Mouse (Mus musculus) forebrain, embryonic 10.5 days (tissue): ENCODE results near the gene Cux2. TPM values are rescaled to one million over a fixed set of nuclear protein-coding genes. Genes with fewer than 3 reads are reported as not detected.

ENCODE experiments used
- DNase-seq: peaks from one replicate; pipeline ENCODE4 v3.0.0-alpha.2; 2017; ENCODE audit warnings: low spot score; ENCODE audit errors: extremely low spot score
- H3K27ac ChIP-seq: fragments of 300-500 bp; sonication (generic); 2 replicates; pipeline ENCODE4 v1.5.1; 2016; ENCODE audit warnings: mild to moderate bottlenecking
- H3K27me3 ChIP-seq: fragments of 300-500 bp; sonication (generic); 2 replicates; pipeline ENCODE4 v1.6.1; 2016; ENCODE audit warnings: mild to moderate bottlenecking; ENCODE audit not compliant: poor library complexity, severe bottlenecking
- H3K36me3 ChIP-seq: fragments of 300-500 bp; sonication (generic); replicated peaks from 2 replicates; pipeline ENCODE4 v1.6.1; 2016; ENCODE audit warnings: mild to moderate bottlenecking, moderate library complexity
- H3K4me1 ChIP-seq: fragments of 300-500 bp; sonication (generic); 2 replicates; pipeline ENCODE4 v1.6.1; 2016
- H3K4me3 ChIP-seq: fragments of 300-500 bp; sonication (generic); 2 replicates; pipeline ENCODE4 v1.5.1; 2016; ENCODE audit warnings: mild to moderate bottlenecking, moderate library complexity
- H3K9me3 ChIP-seq: fragments of 300-500 bp; sonication (generic); 2 replicates; pipeline ENCODE4 v1.6.1; 2016; ENCODE audit warnings: mild to moderate bottlenecking, moderate library complexity
- WGBS: fragments of 180-500 bp; shearing (Covaris S2); methylation state at CpG from one replicate; pipeline ENCODE4 v1.1.7; 2016; 5-methylcytosine and 5-hydroxymethylcytosine counted together
- polyA plus RNA-seq: library from polyadenylated mRNA; unstranded; fragments of >200 nt; fragmentation: Nextera tagmentation; extraction: Ambion mirVana; gene quantifications from 2 replicates; pipeline ENCODE4 v1.2.1, GENCODE M21; 2016

The Cux2 gene
- polyA plus RNA-seq, 1 experiment from 2014 or later = 6.5 TPM

DNA sequence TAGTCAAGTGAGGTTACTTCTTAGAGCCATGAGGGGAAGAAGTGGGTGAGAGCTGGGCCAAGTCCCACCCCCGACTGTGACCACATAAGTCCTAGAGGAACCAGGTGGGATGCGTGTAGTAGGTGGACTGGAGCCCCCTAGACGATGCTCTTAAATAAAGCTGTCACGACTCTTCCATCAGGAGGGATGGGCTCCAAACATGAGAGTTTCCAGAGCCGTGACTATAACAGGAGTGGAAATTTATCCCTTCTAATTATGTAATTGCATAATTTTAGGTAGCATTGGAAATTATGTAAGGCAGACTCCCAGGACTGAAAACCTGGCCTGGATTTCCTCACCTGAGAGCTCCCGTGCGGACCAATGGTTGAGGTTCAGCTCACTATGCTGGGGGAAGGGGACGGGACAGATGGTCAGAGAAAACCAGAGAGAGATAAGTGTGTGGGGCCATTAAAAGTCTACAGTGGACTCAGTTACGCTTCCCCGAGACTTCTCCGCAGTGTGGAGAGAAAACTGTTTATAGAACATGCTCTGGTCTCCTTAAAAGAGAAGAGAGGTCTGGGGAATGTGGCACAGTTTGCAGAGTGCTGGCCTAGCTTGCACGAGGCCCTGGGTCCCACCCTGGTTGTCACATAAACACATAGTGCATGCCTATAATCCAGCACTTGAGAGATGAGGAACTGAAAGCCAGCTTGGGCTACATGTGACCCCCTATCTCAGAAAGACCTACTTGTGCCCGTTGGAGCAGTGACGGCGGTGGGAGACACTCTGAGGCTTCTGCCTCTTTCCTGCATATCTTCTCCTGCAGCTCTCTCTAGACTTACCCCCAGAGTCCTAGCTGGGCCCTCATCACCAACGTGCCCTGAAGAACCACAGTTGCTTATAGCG lies 126.7 kb downstream of the Cux2 start:
- no peak for DNase-seq
- 88% methylated on average over 17 of the region's 17 CpGs for WGBS

DNA sequence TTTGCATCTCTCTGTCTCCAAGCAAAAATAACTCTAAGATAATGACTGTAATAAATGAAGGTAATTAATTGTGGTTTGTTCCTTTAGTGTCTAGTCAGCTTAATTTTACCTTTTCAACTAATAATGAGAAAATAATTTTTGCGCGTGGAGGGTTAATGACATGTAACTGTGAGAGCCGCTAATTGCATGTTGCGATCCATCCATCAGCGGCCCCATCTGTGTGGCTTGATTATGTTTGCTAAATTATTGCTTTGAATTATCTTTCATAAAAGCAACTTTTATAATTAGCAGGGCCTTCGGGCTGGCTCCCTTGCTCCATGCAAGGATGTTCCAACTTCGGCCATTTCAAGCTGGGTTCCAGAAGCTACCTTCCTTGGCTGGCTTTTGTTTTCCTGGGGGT lies 130.7 kb downstream of the Cux2 start:
- 90% methylated on average over 7 of the region's 7 CpGs for WGBS
- Histone ChIP-seq H3K4me3 (no peak overlapping the region), H3K4me1 (peaks cover 12% of the 10 kb centered on the region), H3K9me3 (no peaks in the 10 kb centered on the region), H3K27me3 (peaks cover 27% of the 10 kb centered on the region), H3K36me3 (no peaks in the 10 kb centered on the region), H3K27ac (no peak overlapping the region)
- no peak for DNase-seq

More for the DNA sequence above, 126.7 kb downstream of the Cux2 start:
- H3K27ac ChIP-seq = no peak overlapping the region
- H3K36me3 ChIP-seq = no peaks in the 10 kb centered on the region
- peaks cover 45% of the 10 kb centered on the region for H3K4me1 ChIP-seq
- no peaks in the 10 kb centered on the region for H3K9me3 ChIP-seq
- H3K4me3 ChIP-seq = no peak overlapping the region
- peaks cover 64% of the 10 kb centered on the region for H3K27me3 ChIP-seq

DNA sequence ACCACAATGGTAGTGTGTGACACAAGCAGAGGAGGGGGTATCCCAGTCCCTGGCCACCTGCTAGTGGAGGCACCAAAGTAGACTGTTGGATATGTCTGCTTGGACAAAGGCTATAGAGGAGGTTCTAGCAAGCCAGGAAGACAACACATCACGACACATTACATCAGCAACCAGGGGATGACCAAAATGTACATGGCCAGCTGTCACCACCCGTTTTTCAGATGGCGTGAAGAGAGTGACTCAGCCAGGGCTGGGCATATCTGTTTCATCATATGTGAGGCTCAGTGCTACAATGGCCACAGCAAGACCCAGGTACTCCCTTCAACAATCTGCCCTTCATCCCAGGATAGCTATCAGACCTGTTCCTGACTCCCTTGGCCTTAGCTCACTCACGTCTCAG lies 133.1 kb downstream of the Cux2 start:
- no peaks in the 10 kb centered on the region for H3K36me3 ChIP-seq
- no peak overlapping the region for H3K4me3 ChIP-seq
- peaks cover 3% of the 10 kb centered on the region for H3K27me3 ChIP-seq
- peaks cover 12% of the 10 kb centered on the region for H3K4me1 ChIP-seq
- no peak overlapping the region for H3K27ac ChIP-seq
- DNase-seq = no peak
- WGBS = 83% methylated on average over 4 of the region's 4 CpGs
- no peaks in the 10 kb centered on the region for H3K9me3 ChIP-seq

DNA sequence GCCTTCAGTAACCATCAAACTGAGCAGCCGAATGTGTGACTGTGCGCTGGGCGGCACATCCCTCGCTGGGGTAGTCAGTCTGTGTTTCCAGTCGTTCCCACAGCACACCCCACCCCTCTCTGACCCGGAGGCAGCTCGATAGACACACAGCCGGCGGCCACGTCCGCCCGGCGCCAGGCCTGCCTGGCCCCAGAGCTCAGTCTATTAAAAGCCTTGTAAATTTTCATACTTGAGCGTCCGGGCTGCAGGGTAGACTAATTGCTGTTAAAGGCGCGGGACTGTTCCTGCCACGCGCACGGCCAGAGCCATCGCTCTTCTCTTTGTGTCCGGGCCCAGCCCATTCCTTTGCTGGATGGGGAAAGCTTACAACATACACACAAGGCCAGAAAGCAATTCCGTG lies 135.9 kb downstream of the Cux2 start:
- Histone ChIP-seq H3K27ac (no peak overlapping the region), H3K27me3 (no peaks in the 10 kb centered on the region; the same call in 1 of the 2 replicates), H3K36me3 (no peaks in the 10 kb centered on the region), H3K4me3 (no peak overlapping the region), H3K4me1 (peaks cover 9% of the 10 kb centered on the region), H3K9me3 (no peaks in the 10 kb centered on the region)
- 76% methylated on average over 23 of the region's 23 CpGs for WGBS
- no peak for DNase-seq

DNA sequence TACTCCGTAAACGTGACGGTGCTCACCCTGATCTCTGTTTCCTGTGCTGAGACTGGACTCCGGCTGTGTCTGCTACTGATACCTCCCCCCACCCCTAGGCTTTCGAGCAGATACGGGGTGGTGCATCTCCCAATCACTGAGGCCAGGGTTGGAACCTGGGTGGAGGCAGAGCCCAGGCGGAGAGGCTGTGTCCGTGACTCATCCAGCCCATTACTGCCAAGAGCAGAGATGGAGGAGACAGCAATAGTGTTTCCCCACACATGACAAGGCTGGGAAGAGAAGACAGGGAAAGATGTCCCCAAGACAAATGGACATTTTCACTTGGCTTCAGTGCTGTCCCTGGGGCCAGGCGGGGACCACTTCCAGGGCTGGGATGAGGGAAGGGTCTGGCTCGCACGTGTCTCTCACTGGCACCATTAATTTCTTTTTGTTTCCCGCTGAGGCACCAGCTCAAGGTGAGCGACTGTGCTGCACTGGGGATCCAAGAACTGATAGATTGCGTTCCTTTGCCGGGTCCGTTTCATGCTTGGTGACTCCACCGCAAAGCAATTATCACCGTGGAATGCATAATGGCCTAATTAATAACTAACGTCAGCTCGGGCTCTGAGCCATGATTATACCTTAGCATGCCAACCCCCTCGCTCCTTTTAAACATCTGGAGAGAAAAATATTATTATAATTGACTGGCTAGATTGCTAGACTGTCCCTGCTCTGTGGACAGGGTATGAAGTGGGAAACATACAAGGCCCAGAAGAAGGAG lies 140.5 kb downstream of the Cux2 start:
- H3K27me3 ChIP-seq = no peaks in the 10 kb centered on the region; the same call in 1 of the 2 replicates
- no peak overlapping the region for H3K4me3 ChIP-seq
- no peaks in the 10 kb centered on the region for H3K9me3 ChIP-seq
- 87% methylated on average over 21 of the region's 21 CpGs for WGBS
- no peak overlapping the region for H3K27ac ChIP-seq
- DNase-seq = no peak
- H3K36me3 ChIP-seq = no peaks in the 10 kb centered on the region
- peaks cover 16% of the 10 kb centered on the region for H3K4me1 ChIP-seq

- no peaks in the 10 kb centered on the region; the same call in 1 of the 2 replicates for H3K27me3 ChIP-seq
- H3K4me3 ChIP-seq = no peak overlapping the region
- peaks cover 39% of the 10 kb centered on the region for H3K4me1 ChIP-seq
- WGBS = 83% methylated on average over 17 of the region's 17 CpGs
- no peaks in the 10 kb centered on the region for H3K36me3 ChIP-seq
- no peak for DNase-seq
- no peaks in the 10 kb centered on the region for H3K9me3 ChIP-seq
- H3K27ac ChIP-seq = 0 out of 2 replicates have a peak overlapping the region, but pooled peaks have one; percentile 2
Measured at GRCm38 (mm10) chr5:121905671-121906070, 144.2 kb downstream of the Cux2 start.

- Histone ChIP-seq H3K4me1 (peaks cover 39% of the 10 kb centered on the region), H3K27me3 (no peaks in the 10 kb centered on the region; the same call in 1 of the 2 replicates), H3K36me3 (no peaks in the 10 kb centered on the region), H3K9me3 (no peaks in the 10 kb centered on the region), H3K4me3 (no peak overlapping the region), H3K27ac (no peak overlapping the region)
- no peak for DNase-seq
- WGBS = 92% methylated on average over 14 of the region's 14 CpGs
Measured at GRCm38 (mm10) chr5:121904799-121905198, 145.1 kb downstream of the Cux2 start.

GRCm38 (mm10) chr5:121902809-121903745 lies 146.8 kb downstream of the Cux2 start:
- peak overlapping the region; percentile 74 for H3K27ac ChIP-seq
- 43% methylated on average over 23 of the region's 23 CpGs for WGBS
- no peaks in the 10 kb centered on the region for H3K36me3 ChIP-seq
- DNase-seq = no peak
- no peaks in the 10 kb centered on the region; the same call in 1 of the 2 replicates for H3K27me3 ChIP-seq
- H3K4me1 ChIP-seq = peaks cover 39% of the 10 kb centered on the region
- no peaks in the 10 kb centered on the region for H3K9me3 ChIP-seq
- peak overlapping the region; percentile 3; the same call in 1 of the 2 replicates for H3K4me3 ChIP-seq

- no peaks in the 10 kb centered on the region for H3K9me3 ChIP-seq
- 79% methylated on average over 24 of the region's 24 CpGs for WGBS
- H3K4me3 ChIP-seq = no peak overlapping the region
- H3K4me1 ChIP-seq = peaks cover 26% of the 10 kb centered on the region
- no peak for DNase-seq
- H3K36me3 ChIP-seq = no peaks in the 10 kb centered on the region
- H3K27ac ChIP-seq = peak overlapping the region; percentile 56
- peaks cover 39% of the 10 kb centered on the region for H3K27me3 ChIP-seq
Measured at GRCm38 (mm10) chr5:121895117-121895756, 154.7 kb downstream of the Cux2 start.

GRCm38 (mm10) chr5:121894647-121895046 lies 155.3 kb downstream of the Cux2 start:
- H3K36me3 ChIP-seq = no peaks in the 10 kb centered on the region
- H3K4me1 ChIP-seq = peaks cover 32% of the 10 kb centered on the region
- H3K27ac ChIP-seq = peak overlapping the region; percentile 56
- WGBS = 57% methylated on average over 10 of the region's 10 CpGs
- no peaks in the 10 kb centered on the region for H3K9me3 ChIP-seq
- H3K27me3 ChIP-seq = peaks cover 39% of the 10 kb centered on the region
- no peak for DNase-seq
- H3K4me3 ChIP-seq = no peak overlapping the region

GRCm38 (mm10) chr5:121893581-121893980 lies 156.3 kb downstream of the Cux2 start:
- no peaks in the 10 kb centered on the region for H3K36me3 ChIP-seq
- H3K27ac ChIP-seq = no peak overlapping the region
- H3K9me3 ChIP-seq = no peaks in the 10 kb centered on the region
- H3K4me3 ChIP-seq = no peak overlapping the region
- DNase-seq = no peak
- WGBS = 39% methylated on average over 3 of the region's 3 CpGs
- peaks cover 39% of the 10 kb centered on the region for H3K4me1 ChIP-seq
- peaks cover 45% of the 10 kb centered on the region for H3K27me3 ChIP-seq

DNA sequence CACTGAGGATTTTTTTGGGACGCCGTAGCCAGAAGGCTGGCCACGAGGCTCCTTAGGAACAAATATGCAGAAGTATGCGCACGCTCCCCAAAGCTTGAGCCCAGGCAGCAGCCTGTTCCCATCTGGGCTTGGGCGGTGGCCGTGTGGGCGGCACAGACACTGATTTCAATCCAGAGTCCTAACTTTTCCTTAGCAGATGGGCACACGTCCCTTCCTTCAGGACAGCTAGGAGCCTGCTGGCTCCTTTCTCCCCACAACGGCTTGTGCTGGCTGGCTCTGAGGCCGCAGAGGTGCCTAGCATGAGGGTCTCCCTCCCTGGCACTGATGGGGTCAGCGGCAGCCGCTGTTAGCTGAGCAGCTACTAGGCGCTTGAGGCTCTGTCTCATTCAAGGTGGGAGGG lies 157.6 kb downstream of the Cux2 start:
- no peak overlapping the region for H3K27ac ChIP-seq
- 89% methylated on average over 14 of the region's 14 CpGs for WGBS

More for the DNA sequence above, 157.6 kb downstream of the Cux2 start:
- no peak for DNase-seq
- peaks cover 8% of the 10 kb centered on the region; the same call in 1 of the 2 replicates for H3K9me3 ChIP-seq
- no peaks in the 10 kb centered on the region for H3K36me3 ChIP-seq
- H3K4me3 ChIP-seq = no peak overlapping the region
- H3K27me3 ChIP-seq = peaks cover 58% of the 10 kb centered on the region
- peaks cover 39% of the 10 kb centered on the region for H3K4me1 ChIP-seq
